Mouse (Mus musculus): Measurements from ENCODE around the gene Rsl1.
"Not testable (repeated sequence)": the region's sequence is repeated elsewhere in the genome, so short reads cannot be mapped to it uniquely, and the experiment has no call there.

Rsl1 gene

DNA sequence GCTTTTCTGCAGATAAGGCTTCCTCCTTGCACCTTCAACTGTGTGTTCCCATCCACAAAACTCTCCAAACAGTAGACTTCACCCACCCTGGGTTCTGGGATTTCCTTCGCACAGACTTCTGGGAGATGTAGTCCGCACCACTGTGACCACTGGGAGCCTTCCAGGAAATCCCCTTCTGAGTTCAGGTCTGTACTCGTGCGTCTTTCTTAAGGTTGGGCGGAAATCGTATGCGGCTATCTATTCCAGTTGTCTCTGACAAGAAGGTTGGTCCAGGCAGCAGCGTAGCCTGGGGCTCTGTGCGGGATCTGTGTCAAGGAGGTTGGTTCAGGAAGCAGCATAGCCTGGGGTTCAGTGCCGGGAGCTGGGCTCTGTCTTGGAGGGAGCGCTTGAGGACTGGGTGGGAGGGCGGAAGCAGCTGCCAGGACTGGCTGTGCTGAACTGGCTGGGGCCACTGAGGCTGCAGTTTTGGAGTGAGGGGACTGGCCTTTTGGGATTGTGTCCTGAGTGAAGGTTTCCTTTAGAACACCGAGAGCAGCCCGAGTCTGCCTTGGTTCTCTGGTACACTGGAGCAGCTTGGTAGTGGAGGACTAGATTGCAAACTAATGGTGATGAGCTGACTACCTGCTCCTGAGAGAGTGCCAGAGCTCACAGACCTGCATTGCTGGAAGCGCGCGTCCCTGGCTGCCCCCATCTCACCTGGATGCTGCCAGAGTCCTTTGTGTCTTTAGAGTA is at the start of gene Rsl1:
Gene Rsl1, plus strand, starts transcription at position 192 of the 732 bp plus-strand sequence.
- DNase-seq (ENCODE audit: low read depth, low spot score) = peak; percentile 86

DNA sequence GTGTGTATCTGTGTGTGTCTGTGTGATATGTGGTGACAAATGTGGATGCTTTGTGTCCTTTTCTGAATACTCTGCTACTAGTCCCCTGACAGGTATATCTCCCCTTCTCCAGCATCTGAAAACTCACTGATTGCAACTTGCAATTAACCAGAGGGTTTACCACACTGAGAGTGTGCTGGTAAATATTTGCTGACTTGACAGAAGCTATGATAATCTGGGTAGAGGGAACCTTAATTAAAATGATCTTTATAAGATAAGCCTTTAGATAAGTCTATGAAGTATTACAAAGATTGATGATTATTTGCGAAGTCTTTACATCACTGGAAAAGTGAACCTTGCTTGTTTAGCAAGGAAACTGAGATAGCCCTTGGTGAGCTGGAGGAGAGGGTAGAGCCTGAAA is 48.5 kb upstream of the Rsl1 start:
- DNase-seq (ENCODE audit: low read depth, low spot score) = no peak

DNA sequence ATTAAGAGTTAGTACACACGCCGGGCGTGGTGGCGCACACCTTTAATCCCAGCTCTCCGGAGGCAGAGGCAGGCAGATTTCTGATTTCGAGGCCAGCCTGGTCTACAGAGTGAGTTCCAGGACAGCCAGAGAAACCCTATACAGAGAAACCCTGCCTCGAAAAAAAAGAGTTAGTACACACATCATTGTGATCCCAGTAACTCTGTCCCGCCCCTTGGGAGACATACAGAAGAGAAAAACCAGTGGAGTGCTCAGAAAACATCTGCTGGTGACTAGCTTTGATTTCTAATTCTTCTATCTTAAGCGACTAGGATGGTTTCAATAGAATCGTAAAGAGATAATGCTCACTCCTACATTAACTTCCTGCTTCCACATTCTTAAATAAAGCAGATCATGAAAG is 45.5 kb upstream of the Rsl1 start:
- DNase-seq (ENCODE audit: low read depth, low spot score) = not testable (repeated sequence)

DNA sequence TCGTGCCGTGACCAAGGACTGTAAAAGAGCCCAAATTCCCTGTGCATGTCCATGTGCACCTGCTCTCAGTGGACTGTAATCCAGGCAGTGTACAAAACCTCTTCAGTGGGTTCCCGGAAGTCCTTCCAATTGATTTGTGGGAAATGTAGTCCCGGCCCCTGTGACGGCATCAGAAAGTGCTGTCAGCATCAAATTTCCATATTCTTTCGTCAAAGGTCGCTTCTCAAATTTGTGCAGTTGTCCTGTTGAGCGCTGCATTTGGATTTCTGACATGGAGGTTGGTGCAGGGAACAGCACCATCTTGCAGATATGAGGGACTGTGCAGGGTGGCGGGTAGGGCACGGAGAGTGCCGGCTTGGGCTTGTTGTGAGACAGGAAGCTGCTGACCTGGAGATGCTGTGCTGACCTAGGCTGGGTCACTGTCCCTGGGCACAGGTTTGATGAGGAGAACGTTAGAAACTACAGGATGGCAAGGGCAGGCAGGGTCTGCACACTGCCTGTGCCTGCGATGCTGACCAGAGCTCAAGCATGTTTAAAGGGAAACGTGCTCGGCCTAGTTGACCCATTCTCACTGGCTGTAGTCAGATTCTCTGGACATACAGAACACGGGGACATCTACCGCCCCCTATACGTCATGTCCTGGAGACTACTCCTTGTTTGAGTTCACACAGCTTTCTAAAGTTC is 44.8 kb upstream of the Rsl1 start:
- DNase-seq (ENCODE audit: low read depth, low spot score) = peak; percentile 96

DNA sequence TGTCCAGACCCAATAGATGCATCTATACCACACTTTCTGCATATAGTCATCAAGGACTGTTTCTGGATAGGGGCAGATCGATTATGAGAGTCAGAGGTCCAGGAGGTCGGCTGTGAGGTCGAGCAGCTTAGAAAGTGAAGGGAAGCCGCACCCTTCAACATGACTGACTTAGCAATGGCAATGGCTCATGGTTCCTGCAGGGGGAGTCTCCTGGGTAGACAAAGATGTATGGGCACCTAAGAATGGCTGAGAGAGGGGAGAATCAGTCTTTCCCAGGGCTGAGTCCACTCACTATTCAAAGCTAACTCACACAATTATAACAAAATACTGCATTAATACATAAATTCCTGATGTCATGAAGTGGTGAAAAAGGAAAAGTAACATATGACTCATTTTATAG is 6.9 kb upstream of the Rsl1 start:
- not testable (repeated sequence) for DNase-seq (ENCODE audit: low read depth, low spot score)

DNA sequence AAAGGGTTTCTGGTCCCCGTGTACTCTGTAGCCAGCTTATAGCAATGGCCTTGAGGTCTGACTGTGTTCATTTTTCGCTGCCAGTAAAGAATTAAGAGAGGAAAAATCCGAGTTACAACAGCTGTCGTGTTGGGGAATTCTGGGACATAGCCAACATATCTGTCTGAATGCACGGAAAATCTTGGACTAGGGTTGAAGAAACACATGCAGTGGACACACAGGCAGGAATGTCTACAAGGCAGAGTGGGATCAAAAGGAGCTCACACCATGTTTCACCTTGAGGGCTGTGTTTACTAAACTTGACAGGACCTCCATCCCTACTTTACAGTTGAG is 707 bp downstream of the Rsl1 start:
- peak; percentile 13 for DNase-seq (ENCODE audit: low read depth, low spot score)

DNA sequence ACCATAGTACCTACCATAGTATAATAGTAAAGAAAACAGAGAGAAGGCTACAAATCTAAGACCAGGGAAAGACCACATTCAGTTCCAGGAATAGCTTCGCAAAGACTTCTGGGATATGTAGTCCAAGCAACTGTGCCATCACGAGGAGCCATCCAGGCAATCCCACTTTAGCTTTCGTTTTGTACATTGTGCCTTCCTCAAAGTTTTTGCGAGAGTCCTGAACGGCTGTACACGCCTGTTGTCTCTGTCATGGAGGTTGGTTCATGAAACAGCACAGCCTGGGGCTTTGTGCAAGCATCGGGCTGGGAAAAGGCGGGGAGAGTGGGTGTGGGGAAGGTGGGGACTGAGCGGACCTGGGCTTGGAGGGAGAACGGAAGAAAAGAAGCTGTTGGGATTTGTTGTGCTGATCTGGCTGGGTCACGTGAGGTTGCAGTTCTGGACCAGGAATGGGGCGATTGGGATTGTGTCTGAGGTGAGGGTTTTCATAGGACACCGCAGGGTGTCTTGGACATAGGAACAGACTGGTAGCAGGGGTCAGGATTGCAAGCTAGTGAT is 21.4 kb downstream of the Rsl1 start, which contains the start of gene Zfp455:
Gene Zfp455, plus strand, starts transcription at position 167 of the 555 bp plus-strand sequence.
- peak; percentile 85 for DNase-seq (ENCODE audit: low read depth, low spot score)

DNA sequence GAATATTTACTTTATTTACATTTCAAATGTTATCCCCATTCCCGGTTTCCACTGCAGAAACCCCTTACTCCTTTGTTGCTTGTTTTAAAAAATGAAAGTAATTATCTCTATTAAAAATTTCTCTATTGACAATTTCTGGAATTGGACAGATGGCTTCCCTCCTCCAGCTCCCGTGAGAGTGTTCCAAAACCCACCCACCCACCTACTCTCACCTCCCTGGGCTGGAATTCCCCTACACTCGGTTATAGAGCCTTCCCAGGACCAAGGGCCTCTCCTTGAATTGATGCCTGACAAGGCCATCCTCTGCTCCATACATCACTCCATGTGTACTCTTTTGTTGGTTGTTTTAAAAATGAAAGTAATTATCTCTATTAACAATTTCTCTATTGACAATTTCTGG is 28.7 kb downstream of the Rsl1 start:
- DNase-seq (ENCODE audit: low read depth, low spot score) = no peak

DNA sequence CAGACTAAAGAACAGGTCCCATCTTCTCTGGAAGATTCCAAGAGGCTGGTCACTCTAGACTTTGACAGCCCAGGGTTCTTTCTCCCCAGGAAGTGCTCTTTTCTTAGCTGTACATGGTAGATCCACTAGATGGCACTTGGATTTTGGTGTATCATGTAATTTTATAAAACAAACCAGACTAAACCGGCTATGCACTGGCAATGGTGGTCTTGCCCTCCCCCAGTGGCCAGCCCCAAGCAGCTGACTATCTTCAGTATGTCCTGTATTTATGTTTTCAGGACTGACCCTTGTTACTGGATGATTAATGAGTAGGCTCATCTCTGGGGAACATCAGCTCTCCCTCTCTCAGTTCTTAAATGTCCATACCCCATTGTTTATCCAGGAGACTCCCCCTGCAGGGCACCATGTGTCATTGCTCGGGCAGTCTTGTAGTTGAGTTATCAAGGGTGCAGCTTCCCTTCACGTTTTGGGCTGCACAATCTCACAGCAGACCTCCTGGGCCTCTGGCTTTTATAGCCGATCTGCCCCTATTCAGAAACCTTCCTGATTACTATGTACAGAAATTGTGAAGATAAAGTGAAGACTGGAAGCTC is 41.1 kb downstream of the Rsl1 start:
- DNase-seq (ENCODE audit: low read depth, low spot score) = peak; percentile 27

All from R1 (cell line).